Mouse (Mus musculus) lung, adult 2 months (tissue): ENCODE results near the gene C1qtnf2. TPM values are rescaled to one million over a fixed set of nuclear protein-coding genes. Genes with fewer than 3 reads are reported as not detected.

Experiments used
- DNase-seq: peaks from one replicate; pipeline ENCODE4 v3.0.0; 2022
- H3K4me1 ChIP-seq: fragments of 200-500 bp; 2 replicates; pipeline ENCODE4 v1.6.1; 2011; ENCODE audit warnings: low read length; ENCODE audit not compliant: control insufficient read depth, insufficient read depth
- H3K4me3 ChIP-seq: fragments of 200-500 bp; replicated peaks from 2 replicates; pipeline ENCODE3; 2011; ENCODE audit warnings: low read depth, mild to moderate bottlenecking, control low read depth, low read length; ENCODE audit errors: extremely low read depth
- CTCF ChIP-seq: fragments of 200-500 bp; IDR thresholded peaks from 2 replicates; pipeline ENCODE4 v1.5.1; 2011; ENCODE audit warnings: mild to moderate bottlenecking, low read length, control low read depth; ENCODE audit not compliant: insufficient read depth
- POLR2A ChIP-seq: fragments of 200-500 bp; IDR thresholded peaks from 2 replicates; pipeline ENCODE4 v1.6.1; 2011; ENCODE audit warnings: low read depth, mild to moderate bottlenecking, control low read depth, low read length, borderline replicate concordance; ENCODE audit errors: extremely low read depth
- WGBS: fragments of 180-500 bp; shearing (Covaris S2); methylation state at CpG from one replicate; pipeline ENCODE4 v1.1.7; 2018; 5-methylcytosine and 5-hydroxymethylcytosine counted together
- polyA plus RNA-seq: library from polyadenylated mRNA; depleted of rRNA; stranded (reverse); fragments of >200 nt; gene quantifications from 2 replicates; pipeline ENCODE4 v1.2.3, GENCODE M21; 2012; rRNA removed

C1qtnf2 gene
- polyA plus RNA-seq, 1 experiment: 62.4 TPM

- no peak for DNase-seq
- 3% methylated on average over 25 of the region's 25 CpGs for WGBS
- H3K4me1 ChIP-seq: no peaks in the 10 kb centered on the region; the same call in 1 of the 2 replicates
- TF ChIP-seq CTCF (no peak), POLR2A (no peak)
- H3K4me3 ChIP-seq: peak overlapping the region; percentile 75
These were observed 54.1 kb downstream of the C1qtnf2 start for GRCm38 (mm10) chr11:43528078-43528682.

GRCm38 (mm10) chr11:43528683-43529499 lies 54.8 kb downstream of the C1qtnf2 start, which contains the start of gene Ccnjl:
TSS of gene Ccnjl (plus strand) at chr11:43528784.
- under 1% methylated on average over 79 of the region's 79 CpGs for WGBS
- Histone ChIP-seq H3K4me3 (peak within 1 kb of the TSS; percentile 75), H3K4me1 (no peaks in the 10 kb centered on the region; the same call in 1 of the 2 replicates)
- TF ChIP-seq CTCF: no peak
- TF ChIP-seq POLR2A: no peak
- peak; percentile 59 for DNase-seq

GRCm38 (mm10) chr11:43530043-43530442 lies 56.0 kb downstream of the C1qtnf2 start:
- Histone ChIP-seq H3K4me3 (no peak overlapping the region), H3K4me1 (no peaks in the 10 kb centered on the region; the same call in 1 of the 2 replicates)
- 58% methylated on average over 3 of the region's 3 CpGs for WGBS
- TF ChIP-seq CTCF: no peak
- TF ChIP-seq POLR2A: no peak
- no peak for DNase-seq

- H3K4me3 ChIP-seq: no peak overlapping the region
- H3K4me1 ChIP-seq: no peaks in the 10 kb centered on the region; the same call in 1 of the 2 replicates
- no peak for DNase-seq
- WGBS: 68% methylated on average over 5 of the region's 5 CpGs
- TF ChIP-seq POLR2A (no peak), CTCF (0 out of 2 replicates have a peak, but pooled peaks have one; percentile 18)
These were observed 57.5 kb downstream of the C1qtnf2 start for GRCm38 (mm10) chr11:43531619-43532018.

- 93% methylated on average over 6 of the region's 6 CpGs for WGBS
These were observed 63.0 kb downstream of the C1qtnf2 start for GRCm38 (mm10) chr11:43537074-43537473.

GRCm38 (mm10) chr11:43539863-43540262 lies 65.8 kb downstream of the C1qtnf2 start:
- no peak for DNase-seq
- Histone ChIP-seq H3K4me3 (no peak overlapping the region), H3K4me1 (no peaks in the 10 kb centered on the region; the same call in 1 of the 2 replicates)
- TF ChIP-seq CTCF: no peak
- TF ChIP-seq POLR2A: no peak
- WGBS: 60% methylated on average over 6 of the region's 6 CpGs

More at GRCm38 (mm10) chr11:43537074-43537473, 63.0 kb downstream of the C1qtnf2 start:
- H3K4me1 ChIP-seq: no peaks in the 10 kb centered on the region; the same call in 1 of the 2 replicates
- TF ChIP-seq CTCF (no peak), POLR2A (no peak)
- H3K4me3 ChIP-seq: no peak overlapping the region
- no peak for DNase-seq

Other genes with a start within 250 kb of the C1qtnf2 start
- gene Pttg1, start 48.0 kb upstream of the C1qtnf2 start, polyA plus RNA-seq: 4.3 and 15.4 TPM in 2 replicates
- 3.2 and 6.0 TPM in 2 replicates for gene Slu7, start 40.5 kb upstream of the C1qtnf2 start, polyA plus RNA-seq
- gene Ccnjl, start 54.5 kb downstream of the C1qtnf2 start, polyA plus RNA-seq: 3.7 and 3.8 TPM in 2 replicates
- 0.24 and 0.38 TPM in 2 replicates for gene 4933415A04Rik, start 112.8 kb downstream of the C1qtnf2 start, polyA plus RNA-seq
- 0.34 TPM in 1 of 2 replicates, not detected in the other for gene Fabp6, start 127.3 kb downstream of the C1qtnf2 start, polyA plus RNA-seq
- gene Pwwp2a, start 207.7 kb downstream of the C1qtnf2 start, polyA plus RNA-seq: 10.6 and 16.0 TPM in 2 replicates